Mouse (Mus musculus) monocyte, adult 59 days (primary cell): ENCODE data around the gene Gm1527. TPM values are rescaled to one million over a fixed set of nuclear protein-coding genes. Genes with fewer than 3 reads are reported as not detected.

Experiments used
- total RNA-seq, 2 experiments: library from RNA; stranded (reverse); gene quantifications; one replicate each; pipeline ENCODE4 v1.2.4; 2023

The Gm1527 gene
- not detected for total RNA-seq

DNA sequence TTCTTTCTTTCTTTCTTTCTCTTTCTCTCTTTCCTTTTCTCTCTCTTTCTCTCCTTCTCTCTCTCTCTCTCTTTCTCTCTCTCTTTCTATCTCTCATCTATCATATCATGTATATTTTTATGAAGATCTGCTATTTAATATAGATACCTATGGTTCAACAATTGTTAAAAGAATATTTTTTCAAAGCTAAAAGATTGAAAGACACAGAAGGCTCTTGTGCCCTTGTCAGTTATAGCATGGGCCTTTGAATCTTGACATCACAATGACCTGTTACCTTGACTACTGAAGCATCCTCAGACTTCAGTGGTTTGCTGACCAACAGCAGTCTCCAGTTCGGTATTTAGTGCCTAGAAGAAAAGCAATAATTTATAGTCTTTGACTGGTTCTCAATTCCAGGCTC, at the start of gene Gm1527:
Gm1527 (plus strand) TSS at position 301 of the 400 bp plus-strand sequence.

Other genes with a start within 250 kb of the Gm1527 start
- not detected for gene Slc2a2, start 194.7 kb upstream of the Gm1527 start, total RNA-seq
- 1 to 10 TPM; 4.5 to 4.7 TPM for gene Eif5a2, start 111.3 kb upstream of the Gm1527 start, total RNA-seq
- 100 to 1,000 TPM; 164 to 185 TPM for gene Rpl22l1, start 87.2 kb upstream of the Gm1527 start, total RNA-seq
- not detected for gene Egfem1, start 189.4 kb downstream of the Gm1527 start, total RNA-seq